Comparison of ENCODE assay signal across 21 mouse cellular contexts in the genomic region with DNA sequence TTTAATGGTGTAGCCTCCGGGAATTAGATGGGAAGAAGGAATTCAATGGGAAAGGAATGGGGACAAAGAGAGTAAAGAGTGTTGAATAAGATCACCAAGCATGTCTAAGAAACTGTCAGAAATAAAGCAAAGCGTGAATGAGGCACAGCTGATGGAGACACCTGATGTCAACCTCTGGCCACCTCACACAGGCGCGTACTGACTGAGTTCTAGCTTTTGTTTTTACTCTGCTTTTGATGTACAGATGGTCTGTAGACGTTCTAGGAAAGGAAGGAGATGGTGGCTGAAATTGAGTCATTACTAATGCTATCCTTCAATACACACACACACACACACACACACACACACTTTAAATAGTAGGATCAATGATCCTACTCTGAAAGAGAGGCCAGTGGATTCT.
DNase-seq lines count a peak whose midpoint lies in the region; ATAC-seq and TF ChIP-seq lines count a peak whose summit lies in the region.
"Had no signal": no experiment of that assay in that cellular context is flagged by ENCODE, and none has a peak within 500 bp of the region (broad histone marks: within the 10 kb centered on the region; RNA-seq: fewer than 3 reads in every experiment).

No protein-coding gene starts in this region.

- in situ Hi-C loops in CH12.LX (cut with MboI; ENCODE audit: low pct_ligation_motif_present, low pct_unique_long_range_greater_than_20kb, low sequenced_read_pairs) = no loop called here

- peak; percentile 22 for DNase-seq in heart, adult 11 months
- no peak for DNase-seq in heart, postnatal 4 days
- no peak for DNase-seq in heart, embryonic 10.5 days (ENCODE audit: low spot score)
- peak; percentile 24 for DNase-seq in CH12.LX (ENCODE audit: extremely low read depth)
- no peak for DNase-seq in adrenal gland, postnatal 25 days
- DNase-seq: adrenal gland, adult 2 months; adrenal gland, adult 8-10 months; adrenal gland, postnatal 10 days; adrenal gland, postnatal 14 days; adrenal gland, postnatal 36 days; B cell, adult 2 months; cerebellum, adult 11 months; cerebellum, adult 11-12 months; cerebellum, adult 18-20 months; cerebellum, adult 2 months; cerebellum, adult 8-10 months had no signal

- TF ChIP-seq CTCF in CH12.LX (conservative IDR thresholded peaks at IDR 0.05 in 1 of 2, IDR thresholded peaks at IDR 0.05 in 1 of 2; ENCODE audit: low read depth in 2 of 2, low read length in 2 of 2) = no peak

- dilution Hi-C loops in CH12.LX (cut with MboI; ENCODE audit: extremely low pct_ligation_motif_present, extremely low pct_unique_long_range_greater_than_20kb, low sequenced_read_pairs) = no loop called here

- no peaks in the 10 kb centered on the region for H3K9me3 ChIP-seq in heart, embryonic 15.5 days (replicated peaks)
- no peaks in the 10 kb centered on the region for H3K9me3 ChIP-seq in heart, embryonic 10.5 days
- H3K9me3 ChIP-seq in CH12.LX (replicated peaks; ENCODE audit: low read length) = no peaks in the 10 kb centered on the region

- TF ChIP-seq RAD21 in CH12.LX (IDR thresholded peaks at IDR 0.05; ENCODE audit: low read depth, low read length) = no peak

- H3K27me3 ChIP-seq in heart, embryonic 15.5 days = no peaks in the 10 kb centered on the region
- H3K27me3 ChIP-seq in heart, embryonic 10.5 days (ENCODE audit: insufficient read depth, poor library complexity, severe bottlenecking) = no peaks in the 10 kb centered on the region
- no peaks in the 10 kb centered on the region for H3K27me3 ChIP-seq in CH12.LX (replicated peaks)
- H3K27me3 ChIP-seq: Patski had no signal

- ATAC-seq in heart, embryonic 15.5 days (replicated peaks; ENCODE audit: insufficient number of reproducible peaks, insufficient read depth, low FRiP score, low read depth) = no peak
- ATAC-seq: activated CD4-positive, CD25-positive, alpha-beta regulatory T cell, adult 4 months; CD4-positive, CD25-positive, alpha-beta regulatory T cell, adult 4 months; Patski had no signal

- 93% methylated on average over 5 of the region's 5 CpGs for WGBS in heart, embryonic 15.5 days
- 93% methylated on average over 5 of the region's 5 CpGs for WGBS in heart, embryonic 10.5 days

- no peak overlapping the region for H3K4me3 ChIP-seq in heart, embryonic 15.5 days
- H3K4me3 ChIP-seq in heart, embryonic 10.5 days = no peak overlapping the region
- H3K4me3 ChIP-seq in CH12.LX (replicated peaks in 1 of 3; ENCODE audit: low read depth in 2 of 3, low read length in 2 of 3, poor library complexity in 1 of 3) = no peak overlapping the region

- H3K4me1 ChIP-seq in heart, embryonic 15.5 days (replicated peaks) = peaks cover 38% of the 10 kb centered on the region
- H3K4me1 ChIP-seq in heart, embryonic 10.5 days = peaks cover 32% of the 10 kb centered on the region
- peaks cover 6 to 21% of the 10 kb centered on the region in 2 experiments for H3K4me1 ChIP-seq in CH12.LX (ENCODE audit: control insufficient read depth in 1 of 2, insufficient read depth in 2 of 2)

- no peak overlapping the region for H3K9ac ChIP-seq in heart, embryonic 15.5 days
- no peak overlapping the region for H3K9ac ChIP-seq in CH12.LX (ENCODE audit: insufficient read depth, low read depth)

- peak; percentile 81 for TF ChIP-seq EP300 in CH12.LX (IDR thresholded peaks at IDR 0.05; ENCODE audit: low read length)

- no peaks in the 10 kb centered on the region for H3K79me2 ChIP-seq in CH12.LX (replicated peaks; ENCODE audit: control insufficient read depth, extremely low read depth, insufficient read depth, poor library complexity, severe bottlenecking)

- H3K27ac ChIP-seq in heart, embryonic 15.5 days = peak overlapping the region; percentile 76
- H3K27ac ChIP-seq in heart, embryonic 10.5 days = no peak overlapping the region
- no peak overlapping the region for H3K27ac ChIP-seq in CH12.LX (ENCODE audit: insufficient read depth, low read depth)

- no peak for TF ChIP-seq POLR2A in CH12.LX (IDR thresholded peaks at IDR 0.05; ENCODE audit: low read depth, low read length)

- no peaks in the 10 kb centered on the region for H3K36me3 ChIP-seq in heart, embryonic 15.5 days
- no peaks in the 10 kb centered on the region for H3K36me3 ChIP-seq in heart, embryonic 10.5 days
- H3K36me3 ChIP-seq in CH12.LX (replicated peaks in 1 of 2; ENCODE audit: control insufficient read depth in 1 of 2, insufficient read depth in 1 of 2, low read length in 1 of 2) = peaks cover 0 to 16% of the 10 kb centered on the region in 2 experiments
- H3K36me3 ChIP-seq: G1E had no signal

- H3K4me2 ChIP-seq in heart, embryonic 15.5 days = no peak overlapping the region
- H3K4me2 ChIP-seq in CH12.LX (ENCODE audit: insufficient read depth, low read depth, poor library complexity, severe bottlenecking) = no peak overlapping the region

TF ChIP-seq in CH12.LX, 34 proteins besides CTCF, POLR2A, EP300 and RAD21:
- TF ChIP-seq TBP (conservative IDR thresholded peaks at IDR 0.05; ENCODE audit: low read depth, low read length) = no peak
- TF ChIP-seq ZC3H11A (IDR thresholded peaks at IDR 0.05; ENCODE audit: low read depth, low read length) = no peak
- TF ChIP-seq RCOR1 (conservative IDR thresholded peaks at IDR 0.05; ENCODE audit: low read depth, low read length) = peak; percentile 72; the same call in 1 of the 2 replicates
- TF ChIP-seq MEF2A (IDR thresholded peaks at IDR 0.05; ENCODE audit: borderline replicate concordance, low read depth, low read length) = peak; percentile 39; the same call in 1 of the 2 replicates
- TF ChIP-seq ELF1 (IDR thresholded peaks at IDR 0.05; ENCODE audit: low read depth, low read length) = no peak
- no peak for TF ChIP-seq NRF1 (IDR thresholded peaks at IDR 0.05; ENCODE audit: low read depth, low read length)
- TF ChIP-seq POLR2AphosphoS2 (IDR thresholded peaks at IDR 0.05; ENCODE audit: low read depth, low read length) = no peak
- TF ChIP-seq MAZ (IDR thresholded peaks at IDR 0.05; ENCODE audit: low read depth, low read length) = no peak
- TF ChIP-seq SMC3 (IDR thresholded peaks at IDR 0.05; ENCODE audit: low read depth, low read length) = no peak
- 0 out of 2 replicates have a peak, but pooled peaks have one; percentile 17 for TF ChIP-seq MXI1 (IDR thresholded peaks at IDR 0.05; ENCODE audit: low read depth, low read length)
- no peak for TF ChIP-seq MAFK (IDR thresholded peaks at IDR 0.05; ENCODE audit: insufficient replicate concordance, low read length)
- TF ChIP-seq MYC (IDR thresholded peaks at IDR 0.05; ENCODE audit: low read depth, low read length) = no peak
- no peak for TF ChIP-seq ZNF384 (IDR thresholded peaks at IDR 0.05; ENCODE audit: low read depth, low read length)
- peak; percentile 86 for TF ChIP-seq IRF4 (IDR thresholded peaks at IDR 0.05; ENCODE audit: low read depth, low read length)
- TF ChIP-seq TCF12 (IDR thresholded peaks at IDR 0.05; ENCODE audit: low read depth, low read length) = peak; percentile 87
- TF ChIP-seq BHLHE40 (IDR thresholded peaks at IDR 0.05; ENCODE audit: low read depth, low read length) = peak; percentile 82
- TF ChIP-seq JUN (IDR thresholded peaks at IDR 0.05; ENCODE audit: insufficient read depth, low read depth, low read length) = peak; percentile 46; the same call in 1 of the 2 replicates
- no peak for TF ChIP-seq CHD2 (IDR thresholded peaks at IDR 0.05; ENCODE audit: low read length)
- TF ChIP-seq UBTF (IDR thresholded peaks at IDR 0.05; ENCODE audit: low read depth, low read length) = no peak
- no peak for TF ChIP-seq ZKSCAN1 (IDR thresholded peaks at IDR 0.05; ENCODE audit: borderline replicate concordance, low read depth, low read length)
- no peak for TF ChIP-seq KAT2A (IDR thresholded peaks at IDR 0.05; ENCODE audit: insufficient replicate concordance, low read length)
- 0 out of 2 replicates have a peak, but pooled peaks have one; percentile 11 for TF ChIP-seq MAX (IDR thresholded peaks at IDR 0.05; ENCODE audit: low read length)
- no peak for TF ChIP-seq USF2 (conservative IDR thresholded peaks at IDR 0.05; ENCODE audit: low read depth, low read length)
- TF ChIP-seq SIN3A (IDR thresholded peaks at IDR 0.05; ENCODE audit: low read length) = peak; percentile 37; the same call in 1 of the 2 replicates
- TF ChIP-seq E2F4 (IDR thresholded peaks at IDR 0.05; ENCODE audit: insufficient replicate concordance, low read depth, low read length) = no peak
- no peak for TF ChIP-seq PAX5 (IDR thresholded peaks at IDR 0.05; ENCODE audit: low read length)
- TF ChIP-seq ZMIZ1 (IDR thresholded peaks at IDR 0.05; ENCODE audit: low read depth, low read length) = no peak
- no peak for TF ChIP-seq USF1 (IDR thresholded peaks at IDR 0.05; ENCODE audit: low read depth, low read length)
- TF ChIP-seq GABPA (IDR thresholded peaks at IDR 0.05; ENCODE audit: insufficient replicate concordance, low read depth, low read length) = no peak
- TF ChIP-seq NELFE (IDR thresholded peaks at IDR 0.05; ENCODE audit: low read depth, low read length) = no peak
- TF ChIP-seq CHD1 (IDR thresholded peaks at IDR 0.05; ENCODE audit: low read depth, low read length) = no peak
- TF ChIP-seq HCFC1 (IDR thresholded peaks at IDR 0.05; ENCODE audit: low read depth, low read length) = no peak
- peak; percentile 58; the same call in 1 of the 2 replicates for TF ChIP-seq JUND (conservative IDR thresholded peaks at IDR 0.05; ENCODE audit: low read depth, low read length)
- TF ChIP-seq ETS1 (conservative IDR thresholded peaks at IDR 0.05; ENCODE audit: low read depth, low read length) = peak; percentile 87
TF ChIP-seq in CH12.LX: peak in this region for 11.

Comparison
In these comparisons a context has a peak if more than half of its experiments do, and no peak if none do; other contexts are left out.
1. DNase-seq: peak in heart, adult 11 months (single experiment) and CH12.LX (single experiment); none in heart, postnatal 4 days (single experiment), heart, embryonic 10.5 days (single experiment) and adrenal gland, postnatal 25 days (single experiment).